Mouse (Mus musculus): ENCODE results near the gene Fkbp7.

GRCm38 (mm10) chr2:76653070-76653469, 19.8 kb downstream of the Fkbp7 start:
- TF ChIP-seq POLR2A (IDR thresholded peaks at IDR 0.05; ENCODE audit: borderline replicate concordance, low read depth, low read length) (no peak), CTCF (IDR thresholded peaks at IDR 0.05; ENCODE audit: low read depth, low read length) (no peak)

All from bone marrow macrophage, adult 2 months (primary cell).